Mouse (Mus musculus): Measurements from ENCODE around the gene Ccdc170. TPM values are rescaled to one million over a fixed set of nuclear protein-coding genes. Genes with fewer than 3 reads are reported as not detected.

Gene Ccdc170
- polyA plus RNA-seq, 1 experiment from 2014 or later = not detected

GRCm38 (mm10) chr10:4530638-4531235 lies 48.4 kb downstream of the Ccdc170 start:
- Histone ChIP-seq H3K36me3 (ENCODE audit: control insufficient read depth, insufficient read depth, low read length) (no peaks in the 10 kb centered on the region), H3K9me3 (ENCODE audit: control insufficient read depth, low read length) (no peaks in the 10 kb centered on the region), H3K27me3 (ENCODE audit: control insufficient read depth, insufficient read depth, low read length) (no peaks in the 10 kb centered on the region), H3K4me1 (replicated peaks; ENCODE audit: control insufficient read depth, insufficient read depth, low read length) (no peaks in the 10 kb centered on the region), H3K9ac (ENCODE audit: low read length) (no peak overlapping the region), H3K4me3 (ENCODE audit: low read depth, low read length) (no peak overlapping the region), H3K27ac (ENCODE audit: low read depth, low read length) (no peak overlapping the region), H3K4me2 (ENCODE audit: low read depth, low read length, severe bottlenecking) (no peak overlapping the region)
- no peak for ATAC-seq (replicated peaks; ENCODE audit: low FRiP score)
- DNase-seq (ENCODE audit: low spot score) = no peak
- WGBS = 93% methylated on average over 9 of the region's 9 CpGs

GRCm38 (mm10) chr10:4531933-4532332 lies 49.6 kb downstream of the Ccdc170 start:
- H3K9me3 ChIP-seq (ENCODE audit: control insufficient read depth, low read length) = no peaks in the 10 kb centered on the region
- DNase-seq (ENCODE audit: low spot score) = no peak
- H3K9ac ChIP-seq (ENCODE audit: low read length) = no peak overlapping the region
- H3K4me2 ChIP-seq (ENCODE audit: low read depth, low read length, severe bottlenecking) = no peak overlapping the region
- no peaks in the 10 kb centered on the region for H3K4me1 ChIP-seq (replicated peaks; ENCODE audit: control insufficient read depth, insufficient read depth, low read length)
- H3K27me3 ChIP-seq (ENCODE audit: control insufficient read depth, insufficient read depth, low read length) = no peaks in the 10 kb centered on the region
- no peak for ATAC-seq (replicated peaks; ENCODE audit: low FRiP score)
- no peak overlapping the region for H3K4me3 ChIP-seq (ENCODE audit: low read depth, low read length)
- no peaks in the 10 kb centered on the region for H3K36me3 ChIP-seq (ENCODE audit: control insufficient read depth, insufficient read depth, low read length)
- no peak overlapping the region for H3K27ac ChIP-seq (ENCODE audit: low read depth, low read length)
- WGBS = 78% methylated on average over 6 of the region's 6 CpGs

GRCm38 (mm10) chr10:4532731-4533130 lies 50.4 kb downstream of the Ccdc170 start:
- no peak for DNase-seq (ENCODE audit: low spot score)
- Histone ChIP-seq H3K27ac (ENCODE audit: low read depth, low read length) (no peak overlapping the region), H3K27me3 (ENCODE audit: control insufficient read depth, insufficient read depth, low read length) (no peaks in the 10 kb centered on the region), H3K36me3 (ENCODE audit: control insufficient read depth, insufficient read depth, low read length) (no peaks in the 10 kb centered on the region), H3K4me3 (ENCODE audit: low read depth, low read length) (no peak overlapping the region), H3K9ac (ENCODE audit: low read length) (no peak overlapping the region), H3K9me3 (ENCODE audit: control insufficient read depth, low read length) (no peaks in the 10 kb centered on the region), H3K4me1 (replicated peaks; ENCODE audit: control insufficient read depth, insufficient read depth, low read length) (no peaks in the 10 kb centered on the region), H3K4me2 (ENCODE audit: low read depth, low read length, severe bottlenecking) (no peak overlapping the region)
- no peak for ATAC-seq (replicated peaks; ENCODE audit: low FRiP score)
- 71% methylated on average over 6 of the region's 6 CpGs for WGBS

GRCm38 (mm10) chr10:4533873-4534272 lies 51.6 kb downstream of the Ccdc170 start:
- Histone ChIP-seq H3K9ac (ENCODE audit: low read length) (no peak overlapping the region), H3K27me3 (ENCODE audit: control insufficient read depth, insufficient read depth, low read length) (no peaks in the 10 kb centered on the region), H3K4me2 (ENCODE audit: low read depth, low read length, severe bottlenecking) (no peak overlapping the region), H3K9me3 (ENCODE audit: control insufficient read depth, low read length) (no peaks in the 10 kb centered on the region), H3K36me3 (ENCODE audit: control insufficient read depth, insufficient read depth, low read length) (no peaks in the 10 kb centered on the region), H3K4me1 (replicated peaks; ENCODE audit: control insufficient read depth, insufficient read depth, low read length) (no peaks in the 10 kb centered on the region), H3K4me3 (ENCODE audit: low read depth, low read length) (no peak overlapping the region), H3K27ac (ENCODE audit: low read depth, low read length) (no peak overlapping the region)
- DNase-seq (ENCODE audit: low spot score) (no peak), ATAC-seq (replicated peaks; ENCODE audit: low FRiP score) (no peak)
- 84% methylated on average over 11 of the region's 11 CpGs for WGBS

- H3K9ac ChIP-seq (ENCODE audit: low read length) = no peak overlapping the region
- no peaks in the 10 kb centered on the region for H3K4me1 ChIP-seq (replicated peaks; ENCODE audit: control insufficient read depth, insufficient read depth, low read length)
- H3K4me3 ChIP-seq (ENCODE audit: low read depth, low read length) = no peak overlapping the region
- ATAC-seq (replicated peaks; ENCODE audit: low FRiP score) (no peak), DNase-seq (ENCODE audit: low spot score) (no peak)
- H3K4me2 ChIP-seq (ENCODE audit: low read depth, low read length, severe bottlenecking) = no peak overlapping the region
- H3K27ac ChIP-seq (ENCODE audit: low read depth, low read length) = no peak overlapping the region
- 90% methylated on average over 2 of the region's 2 CpGs for WGBS
- H3K9me3 ChIP-seq (ENCODE audit: control insufficient read depth, low read length) = no peaks in the 10 kb centered on the region; the same call in 1 of the 2 replicates
- no peaks in the 10 kb centered on the region for H3K27me3 ChIP-seq (ENCODE audit: control insufficient read depth, insufficient read depth, low read length)
- H3K36me3 ChIP-seq (ENCODE audit: control insufficient read depth, insufficient read depth, low read length) = no peaks in the 10 kb centered on the region
Measured at GRCm38 (mm10) chr10:4545550-4545949, 63.2 kb downstream of the Ccdc170 start.

- DNase-seq (ENCODE audit: low spot score) (no peak), ATAC-seq (replicated peaks; ENCODE audit: low FRiP score) (no peak)
- Histone ChIP-seq H3K36me3 (ENCODE audit: control insufficient read depth, insufficient read depth, low read length) (no peaks in the 10 kb centered on the region), H3K27ac (ENCODE audit: low read depth, low read length) (no peak overlapping the region), H3K4me2 (ENCODE audit: low read depth, low read length, severe bottlenecking) (no peak overlapping the region), H3K9ac (ENCODE audit: low read length) (no peak overlapping the region), H3K27me3 (ENCODE audit: control insufficient read depth, insufficient read depth, low read length) (no peaks in the 10 kb centered on the region), H3K9me3 (ENCODE audit: control insufficient read depth, low read length) (no peaks in the 10 kb centered on the region), H3K4me1 (replicated peaks; ENCODE audit: control insufficient read depth, insufficient read depth, low read length) (no peaks in the 10 kb centered on the region), H3K4me3 (ENCODE audit: low read depth, low read length) (no peak overlapping the region)
- WGBS = 85% methylated on average over 9 of the region's 9 CpGs
Measured at GRCm38 (mm10) chr10:4553442-4554119, 71.3 kb downstream of the Ccdc170 start.

- Histone ChIP-seq H3K27me3 (ENCODE audit: control insufficient read depth, insufficient read depth, low read length) (no peaks in the 10 kb centered on the region), H3K9me3 (ENCODE audit: control insufficient read depth, low read length) (no peaks in the 10 kb centered on the region), H3K4me2 (ENCODE audit: low read depth, low read length, severe bottlenecking) (no peak overlapping the region), H3K9ac (ENCODE audit: low read length) (no peak overlapping the region), H3K4me1 (replicated peaks; ENCODE audit: control insufficient read depth, insufficient read depth, low read length) (no peaks in the 10 kb centered on the region), H3K36me3 (ENCODE audit: control insufficient read depth, insufficient read depth, low read length) (no peaks in the 10 kb centered on the region), H3K27ac (ENCODE audit: low read depth, low read length) (no peak overlapping the region), H3K4me3 (ENCODE audit: low read depth, low read length) (no peak overlapping the region)
- DNase-seq (ENCODE audit: low spot score) (no peak), ATAC-seq (replicated peaks; ENCODE audit: low FRiP score) (no peak)
- 84% methylated on average over 3 of the region's 3 CpGs for WGBS
Measured at GRCm38 (mm10) chr10:4556842-4557377, 74.6 kb downstream of the Ccdc170 start.

GRCm38 (mm10) chr10:4559132-4559531 lies 76.8 kb downstream of the Ccdc170 start:
- Histone ChIP-seq H3K4me1 (replicated peaks; ENCODE audit: control insufficient read depth, insufficient read depth, low read length) (no peaks in the 10 kb centered on the region), H3K27me3 (ENCODE audit: control insufficient read depth, insufficient read depth, low read length) (no peaks in the 10 kb centered on the region), H3K36me3 (ENCODE audit: control insufficient read depth, insufficient read depth, low read length) (no peaks in the 10 kb centered on the region), H3K9ac (ENCODE audit: low read length) (no peak overlapping the region), H3K9me3 (ENCODE audit: control insufficient read depth, low read length) (no peaks in the 10 kb centered on the region), H3K4me2 (ENCODE audit: low read depth, low read length, severe bottlenecking) (no peak overlapping the region), H3K4me3 (ENCODE audit: low read depth, low read length) (no peak overlapping the region), H3K27ac (ENCODE audit: low read depth, low read length) (no peak overlapping the region)
- WGBS = 56% methylated on average over 4 of the region's 4 CpGs
- DNase-seq (ENCODE audit: low spot score) (no peak), ATAC-seq (replicated peaks; ENCODE audit: low FRiP score) (no peak)

- ATAC-seq (replicated peaks; ENCODE audit: low FRiP score) = no peak
- H3K4me1 ChIP-seq (replicated peaks; ENCODE audit: control insufficient read depth, insufficient read depth, low read length) = no peaks in the 10 kb centered on the region
- no peaks in the 10 kb centered on the region for H3K27me3 ChIP-seq (ENCODE audit: control insufficient read depth, insufficient read depth, low read length)
- 100% methylated on average over 1 of the region's 1 CpGs for WGBS
- no peak overlapping the region for H3K9ac ChIP-seq (ENCODE audit: low read length)
- no peak for DNase-seq (ENCODE audit: low spot score)
- no peak overlapping the region for H3K4me3 ChIP-seq (ENCODE audit: low read depth, low read length)
- H3K36me3 ChIP-seq (ENCODE audit: control insufficient read depth, insufficient read depth, low read length) = no peaks in the 10 kb centered on the region
- H3K27ac ChIP-seq (ENCODE audit: low read depth, low read length) = no peak overlapping the region
- H3K4me2 ChIP-seq (ENCODE audit: low read depth, low read length, severe bottlenecking) = no peak overlapping the region
- no peaks in the 10 kb centered on the region for H3K9me3 ChIP-seq (ENCODE audit: control insufficient read depth, low read length)
Measured at GRCm38 (mm10) chr10:4565148-4565547, 82.8 kb downstream of the Ccdc170 start.
